Mouse (Mus musculus) layer of hippocampus, adult 18-20 months (tissue): ENCODE data around the gene Gm5105. TPM values are rescaled to one million over a fixed set of nuclear protein-coding genes. Genes with fewer than 3 reads are reported as not detected.

Experiments used
- DNase-seq, 2 experiments: peaks; one replicate each; pipeline ENCODE4 v3.0.0; 2022; ENCODE audit warnings: low spot score in 2 of 2
- long read RNA-seq: library from polyadenylated mRNA; stranded (forward); transcript quantifications from one replicate; pipeline ENCODE4 v2.0.0, GENCODE M21; 2021
- total RNA-seq, 2 experiments: library from RNA; stranded (reverse); gene quantifications; 2 replicates each; pipeline ENCODE4 v1.2.3; 2021

Gene Gm5105
- total RNA-seq = not detected
- long read RNA-seq = 0 reads

- no peak for DNase-seq
Measured at GRCm38 (mm10) chr3:138067288-138067687, at the start of gene Gm5105. Gene Gm5105, minus strand, starts transcription at chr3:138067388.

DNA sequence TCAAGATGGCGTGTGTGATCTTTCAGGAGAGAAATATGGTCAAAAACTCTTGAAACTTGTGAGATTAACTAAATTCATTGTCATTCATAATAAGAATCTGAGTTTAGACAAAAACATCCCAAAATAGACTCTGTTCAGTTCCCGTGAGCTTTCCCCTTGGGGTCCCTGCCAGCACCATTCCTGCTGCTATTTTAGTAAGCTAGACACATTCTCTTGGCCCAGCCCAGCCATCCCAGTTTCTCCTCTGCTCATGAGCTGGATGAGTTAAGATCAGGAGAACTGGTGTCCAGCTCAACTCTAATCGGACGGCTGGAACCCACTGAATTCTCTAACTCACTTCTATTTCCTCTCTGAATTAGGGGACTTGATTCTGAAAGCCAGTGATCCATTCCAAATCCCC is 49.7 kb upstream of the Gm5105 start:
- DNase-seq = no peak

DNA sequence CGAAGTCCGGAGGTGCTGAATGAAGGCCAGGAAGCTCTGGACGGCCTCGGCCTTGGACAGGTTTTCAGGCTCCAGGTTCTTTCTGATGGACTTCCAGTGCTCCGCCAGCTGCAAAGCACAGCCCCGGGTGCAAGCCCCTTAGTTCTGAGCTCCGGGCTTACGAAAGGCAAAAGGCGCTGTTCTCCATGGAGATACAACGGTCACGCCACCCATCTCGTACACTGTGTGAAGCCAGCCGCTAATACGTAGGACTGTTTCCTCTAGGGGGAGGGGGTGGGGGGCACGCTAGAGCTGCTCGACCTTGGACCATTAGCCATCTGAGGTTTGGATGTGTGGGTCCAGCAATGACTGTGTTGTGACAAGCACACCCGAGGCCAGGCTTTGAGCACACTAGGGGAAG is 46.9 kb upstream of the Gm5105 start:
- DNase-seq = no peak

DNA sequence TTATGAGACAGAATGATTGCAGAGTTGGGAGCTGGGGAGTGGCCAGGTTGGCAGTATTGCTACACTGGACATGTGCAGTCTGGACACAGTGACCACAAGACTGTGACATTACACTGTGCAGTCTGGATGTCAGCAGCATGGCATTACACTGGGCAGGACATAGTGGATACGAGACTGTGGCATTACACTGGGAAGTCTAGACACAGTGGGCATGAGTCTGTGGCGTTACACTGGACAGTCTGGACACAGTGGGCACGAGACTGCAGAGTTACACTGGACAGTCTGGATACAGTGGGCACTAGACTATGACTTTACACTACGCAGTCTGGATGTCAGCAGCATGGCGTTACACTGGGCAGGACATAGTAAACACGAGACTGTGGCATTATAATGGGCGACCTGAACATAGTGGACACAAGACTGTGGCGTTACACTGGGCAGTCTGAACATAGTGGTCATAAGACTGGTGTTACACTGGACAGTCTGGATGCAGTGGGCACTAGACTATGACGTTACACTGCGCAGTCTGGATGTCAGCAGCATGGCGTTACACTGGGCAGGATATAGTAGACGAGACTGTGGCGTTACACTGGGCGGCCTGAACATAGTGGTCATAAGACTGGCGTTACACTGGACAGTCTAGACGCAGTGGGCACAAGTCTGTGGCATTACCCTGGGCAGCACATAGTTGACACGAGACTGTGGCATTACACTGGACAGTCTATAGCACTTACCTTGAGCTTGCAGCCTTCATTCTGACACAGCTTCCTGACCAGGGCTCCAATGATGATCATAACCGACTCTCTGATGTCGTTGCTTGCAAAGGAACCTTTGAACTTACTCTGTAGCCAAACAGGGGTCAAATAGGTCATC is 44.0 kb upstream of the Gm5105 start:
- no peak for DNase-seq

DNA sequence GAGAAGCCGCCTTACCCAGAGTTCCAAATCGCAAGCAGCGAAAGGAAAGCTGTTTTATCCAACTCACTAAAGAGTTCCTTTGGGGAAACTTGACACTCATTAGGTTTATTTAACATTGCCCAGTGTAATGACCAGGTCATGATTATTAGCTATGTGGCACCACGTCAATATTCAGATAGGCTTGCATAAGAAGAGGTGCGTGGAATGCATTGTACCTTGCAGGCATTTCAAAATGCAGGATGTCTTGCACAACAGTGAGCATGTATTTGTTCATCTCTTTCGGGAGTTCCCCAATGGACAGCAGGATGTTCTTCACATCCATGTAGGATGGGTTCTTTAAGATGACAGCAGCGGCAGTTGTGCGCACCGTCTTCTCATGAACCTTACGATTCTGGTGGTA is 39.7 kb upstream of the Gm5105 start:
- DNase-seq = no peak

- no peak for DNase-seq
Measured at GRCm38 (mm10) chr3:138105056-138105455, 37.9 kb upstream of the Gm5105 start.

GRCm38 (mm10) chr3:138103690-138104089 is 36.5 kb upstream of the Gm5105 start:
- DNase-seq = no peak

- DNase-seq = no peak
Measured at GRCm38 (mm10) chr3:138101936-138102335, 34.7 kb upstream of the Gm5105 start.

- DNase-seq = no peak
Measured at GRCm38 (mm10) chr3:138097718-138098117, 30.5 kb upstream of the Gm5105 start.

GRCm38 (mm10) chr3:138096263-138097028 is 29.3 kb upstream of the Gm5105 start:
- no peak for DNase-seq

DNA sequence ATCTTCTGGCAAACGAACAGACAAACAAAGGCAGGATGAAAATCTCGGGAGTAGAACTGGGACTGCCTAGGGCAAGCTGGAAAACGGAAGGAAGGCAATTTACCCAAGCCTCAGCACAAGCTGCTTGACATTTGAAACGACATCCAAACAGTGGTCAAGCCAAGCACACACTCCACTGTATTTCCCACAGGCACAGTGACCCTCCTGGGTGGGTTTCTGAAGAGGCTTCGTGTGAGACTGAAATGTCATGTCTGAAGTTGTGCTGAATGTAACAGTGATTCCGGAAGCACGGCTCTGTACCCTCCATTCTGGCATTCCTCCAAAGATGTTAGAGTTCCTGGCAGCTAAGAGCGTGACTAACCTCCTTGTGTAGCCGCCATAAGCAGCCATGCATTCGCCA is 28.5 kb upstream of the Gm5105 start:
- DNase-seq = peak in 1 of 2 experiments; percentile 37

GRCm38 (mm10) chr3:138095301-138095700 is 28.1 kb upstream of the Gm5105 start:
- DNase-seq = peak; percentile 64 to 88

GRCm38 (mm10) chr3:138083896-138084295 is 16.7 kb upstream of the Gm5105 start:
- no peak for DNase-seq

DNA sequence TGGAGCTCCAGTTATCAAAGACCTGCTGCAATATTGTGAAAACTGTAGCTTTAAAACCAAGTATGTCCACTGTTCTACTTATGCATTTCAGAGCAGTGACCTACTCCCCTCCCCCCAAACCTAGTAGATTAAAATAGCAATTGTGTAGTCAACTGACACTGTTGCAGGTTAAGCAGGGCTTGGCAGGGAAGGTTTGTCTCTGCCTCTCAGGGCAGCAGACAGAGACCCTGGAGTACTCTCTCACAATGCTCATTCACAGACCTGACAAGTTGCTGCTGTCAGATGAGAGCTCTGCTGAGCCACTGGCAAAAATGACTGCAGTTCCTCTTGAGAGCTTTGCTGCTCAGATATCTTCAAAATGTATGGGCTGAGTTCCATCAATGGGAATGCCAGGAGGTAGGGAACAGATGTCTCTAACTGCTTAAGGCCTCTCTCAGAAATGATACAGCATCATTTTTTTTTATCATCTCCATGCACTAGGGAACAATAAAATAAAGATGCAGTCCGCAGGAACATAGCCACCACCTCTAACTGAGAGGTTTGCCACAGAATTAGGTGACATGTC is 16.0 kb upstream of the Gm5105 start:
- DNase-seq = peak in 1 of 2 experiments; percentile 56

GRCm38 (mm10) chr3:138078701-138079100 is 11.5 kb upstream of the Gm5105 start:
- DNase-seq = no peak

DNA sequence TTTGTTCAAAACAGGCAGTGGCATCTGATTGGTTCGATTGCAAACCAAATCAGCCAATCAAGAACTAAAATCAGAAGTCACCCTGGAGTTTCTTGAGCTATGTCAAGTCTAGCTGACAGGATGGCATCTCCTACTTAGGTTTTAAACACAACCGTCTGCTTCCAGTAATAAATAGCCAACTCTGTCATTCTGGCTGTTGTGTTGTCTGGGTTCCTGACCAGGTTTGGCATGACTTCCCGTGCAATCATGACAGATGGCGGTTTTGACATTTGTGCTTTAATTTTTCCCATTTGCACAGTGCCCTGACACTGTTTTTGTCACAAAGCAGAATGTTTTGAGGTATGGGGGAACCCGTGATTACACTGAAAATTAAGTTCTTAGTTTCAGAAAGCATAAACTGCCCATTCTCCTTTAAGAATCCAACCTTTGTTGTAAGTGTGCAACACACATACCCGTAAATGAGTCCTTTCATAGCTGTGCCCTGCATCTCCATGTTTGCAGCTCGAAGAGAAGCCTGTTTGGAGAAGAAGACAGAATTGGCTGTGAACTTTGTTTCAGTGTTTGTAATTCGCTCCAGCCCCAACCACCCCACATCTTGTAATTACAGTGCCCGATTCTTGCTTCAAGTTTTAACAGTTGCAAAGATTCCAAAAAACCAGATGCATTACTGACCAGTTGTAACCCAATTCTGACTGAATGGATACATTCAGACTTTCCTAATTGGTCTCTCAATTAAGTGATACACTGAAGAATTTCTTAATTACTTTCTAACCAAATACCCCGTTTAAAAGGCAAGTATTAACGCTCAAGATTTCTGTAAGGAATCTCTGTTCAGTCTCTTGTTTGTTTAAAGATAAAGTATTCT is 10.5 kb upstream of the Gm5105 start:
- DNase-seq = peak in 1 of 2 experiments; percentile 55

DNA sequence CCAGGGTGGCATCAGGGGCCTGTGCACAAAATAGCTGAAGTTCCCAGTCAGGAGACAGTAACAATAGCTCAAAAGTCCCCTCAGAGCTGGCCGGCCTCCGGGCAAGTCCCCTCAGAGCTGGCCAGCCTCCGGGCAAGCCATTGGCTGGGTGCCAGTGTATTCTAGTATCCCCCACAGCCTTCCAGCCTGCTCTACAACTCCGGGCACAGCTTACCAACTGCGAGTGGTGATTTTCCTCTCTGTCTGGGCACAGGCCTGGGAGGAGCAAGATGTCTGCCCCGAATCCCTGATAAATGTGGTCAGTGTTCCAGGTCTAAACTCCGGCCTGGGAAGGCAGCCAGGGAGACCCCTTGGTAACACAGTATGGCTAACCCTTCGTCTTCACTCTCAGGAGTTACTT is 8.0 kb upstream of the Gm5105 start:
- DNase-seq = no peak

- DNase-seq = no peak
Measured at GRCm38 (mm10) chr3:138074214-138074613, 7.0 kb upstream of the Gm5105 start.

DNA sequence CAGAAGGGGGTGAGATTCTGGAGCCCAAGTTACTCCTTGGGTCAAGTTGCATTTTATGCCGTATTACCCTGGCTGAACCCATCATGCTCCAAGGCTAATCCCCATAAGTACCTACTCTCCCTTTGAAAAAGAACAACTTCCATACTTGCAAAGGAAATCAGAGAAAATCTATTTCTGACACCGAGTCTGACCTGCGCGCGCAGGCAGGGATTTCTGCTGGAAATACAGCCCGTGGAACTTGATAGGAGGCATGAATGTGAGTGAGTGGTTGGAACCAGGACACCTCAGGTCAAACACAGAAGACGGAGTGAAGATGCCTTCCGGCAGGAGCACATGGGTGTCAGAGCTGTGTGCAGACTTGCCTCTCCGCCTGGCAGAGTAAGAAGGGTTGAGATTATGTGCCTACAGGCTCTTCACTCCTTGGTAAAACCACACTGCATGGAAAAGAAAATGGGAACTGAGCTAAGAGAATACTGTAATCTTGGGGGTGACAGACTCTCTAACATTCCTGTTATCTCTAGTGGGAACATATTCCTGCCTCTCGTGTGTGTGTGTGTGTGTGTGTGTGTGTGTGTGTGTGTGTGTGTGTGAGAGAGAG is 4.4 kb upstream of the Gm5105 start:
- no peak for DNase-seq

- no peak for DNase-seq
Measured at GRCm38 (mm10) chr3:138071004-138071403, 3.8 kb upstream of the Gm5105 start.
